Mouse (Mus musculus) heart, embryonic 13.5 days (tissue): ENCODE measurements at regions not wholly inside any gene's neighbourhood (a gene's known extent, or its start where the extent isn't known, plus 50 kb on each side); places are given as distances from the start of the nearest gene placed in this dataset.
A peak's percentile ranks its signal among the peaks of the same experiment; 100 is the strongest.

ENCODE experiments used
- ATAC-seq: fragments of 200-750 bp; cut with Nextera tagmentation; 2 replicates; pipeline ENCODE4 v1.8.0; 2017; ENCODE audit warnings: moderate TSS enrichment; ENCODE audit not compliant: insufficient number of reproducible peaks, low FRiP score, low TSS enrichment; ENCODE audit errors: extremely low read depth
- H3K27ac ChIP-seq: fragments of 300-500 bp; sonication (generic); replicated peaks from 2 replicates; pipeline ENCODE4 v1.5.1; 2015; ENCODE audit warnings: moderate library complexity, mild to moderate bottlenecking, inconsistent platforms
- H3K27me3 ChIP-seq: fragments of 300-500 bp; sonication (generic); replicated peaks from 2 replicates; pipeline ENCODE4 v1.6.1; 2015; ENCODE audit warnings: mild to moderate bottlenecking, inconsistent platforms
- H3K36me3 ChIP-seq: fragments of 300-500 bp; sonication (generic); 2 replicates; pipeline ENCODE4 v1.6.1; 2015; ENCODE audit warnings: mild to moderate bottlenecking, inconsistent platforms
- H3K4me1 ChIP-seq: fragments of 300-500 bp; sonication (generic); 2 replicates; pipeline ENCODE4 v1.6.1; 2015; ENCODE audit warnings: inconsistent platforms
- H3K4me2 ChIP-seq: fragments of 300-500 bp; sonication (generic); 2 replicates; pipeline ENCODE4 v1.6.1; 2015; ENCODE audit warnings: inconsistent platforms, mild to moderate bottlenecking, moderate library complexity
- H3K4me3 ChIP-seq: fragments of 300-500 bp; sonication (generic); 2 replicates; pipeline ENCODE4 v1.5.1; 2015; ENCODE audit warnings: moderate library complexity, mild to moderate bottlenecking, inconsistent platforms
- H3K9ac ChIP-seq: fragments of 300-500 bp; sonication (generic); 2 replicates; pipeline ENCODE4 v1.6.1; 2015; ENCODE audit warnings: inconsistent platforms, mild to moderate bottlenecking, moderate library complexity
- H3K9me3 ChIP-seq: fragments of 300-500 bp; sonication (generic); 2 replicates; pipeline ENCODE4 v1.6.1; 2016; ENCODE audit warnings: inconsistent platforms
- WGBS: fragments of 180-500 bp; shearing (Covaris S2); methylation state at CpG from one replicate; pipeline ENCODE4 v1.1.7; 2015; ENCODE audit warnings: mixed read lengths; 5-methylcytosine and 5-hydroxymethylcytosine counted together

- WGBS: 31% methylated on average over 9 of the region's 9 CpGs
- H3K4me1 ChIP-seq: peaks cover 21% of the 10 kb centered on the region
- H3K9ac ChIP-seq: 0 out of 2 replicates have a peak overlapping the region, but pooled peaks have one; percentile 17
- no peak for ATAC-seq
- no peak overlapping the region for H3K27ac ChIP-seq
- H3K36me3 ChIP-seq: no peaks in the 10 kb centered on the region
- no peaks in the 10 kb centered on the region for H3K9me3 ChIP-seq
- H3K4me3 ChIP-seq: peak overlapping the region; percentile 13; the same call in 1 of the 2 replicates
- H3K27me3 ChIP-seq: no peaks in the 10 kb centered on the region
- peak overlapping the region; percentile 47 for H3K4me2 ChIP-seq
These were observed 84.4 kb upstream of the Cxadr start for GRCm38 (mm10) chr16:78216752-78217351.

GRCm38 (mm10) chr16:78211687-78212086 is 89.6 kb upstream of the Cxadr start:
- no peak overlapping the region for H3K4me3 ChIP-seq
- WGBS: 76% methylated on average over 8 of the region's 8 CpGs
- H3K9me3 ChIP-seq: no peaks in the 10 kb centered on the region
- peaks cover 5% of the 10 kb centered on the region for H3K4me1 ChIP-seq
- H3K27ac ChIP-seq: no peak overlapping the region
- no peak overlapping the region for H3K9ac ChIP-seq
- H3K27me3 ChIP-seq: no peaks in the 10 kb centered on the region
- no peaks in the 10 kb centered on the region for H3K36me3 ChIP-seq
- no peak for ATAC-seq
- H3K4me2 ChIP-seq: no peak overlapping the region

DNA sequence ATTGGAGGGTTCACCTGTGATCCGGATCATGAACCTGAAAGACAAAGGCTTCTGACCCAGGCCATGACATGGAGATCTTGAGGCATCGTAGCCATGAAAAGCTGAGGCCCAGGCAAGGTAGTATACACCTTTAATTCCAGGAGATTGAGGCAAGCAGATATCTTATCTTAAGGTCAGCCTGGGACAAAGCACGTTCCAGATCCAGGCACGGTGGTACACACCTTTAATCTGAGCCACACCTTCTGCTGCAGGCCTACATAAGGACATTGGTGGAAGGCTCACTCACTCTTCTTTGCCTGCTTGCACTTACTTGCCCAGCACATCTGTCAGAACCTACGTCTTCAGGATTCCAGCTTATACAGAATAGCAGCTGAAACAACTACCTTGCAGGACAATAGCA is 93.0 kb upstream of the Cxadr start:
- Histone ChIP-seq H3K4me3 (no peak overlapping the region), H3K36me3 (no peaks in the 10 kb centered on the region), H3K27me3 (no peaks in the 10 kb centered on the region), H3K4me2 (no peak overlapping the region), H3K27ac (no peak overlapping the region), H3K4me1 (no peaks in the 10 kb centered on the region), H3K9ac (no peak overlapping the region), H3K9me3 (no peaks in the 10 kb centered on the region)
- WGBS: 72% methylated on average over 5 of the region's 5 CpGs
- no peak for ATAC-seq

DNA sequence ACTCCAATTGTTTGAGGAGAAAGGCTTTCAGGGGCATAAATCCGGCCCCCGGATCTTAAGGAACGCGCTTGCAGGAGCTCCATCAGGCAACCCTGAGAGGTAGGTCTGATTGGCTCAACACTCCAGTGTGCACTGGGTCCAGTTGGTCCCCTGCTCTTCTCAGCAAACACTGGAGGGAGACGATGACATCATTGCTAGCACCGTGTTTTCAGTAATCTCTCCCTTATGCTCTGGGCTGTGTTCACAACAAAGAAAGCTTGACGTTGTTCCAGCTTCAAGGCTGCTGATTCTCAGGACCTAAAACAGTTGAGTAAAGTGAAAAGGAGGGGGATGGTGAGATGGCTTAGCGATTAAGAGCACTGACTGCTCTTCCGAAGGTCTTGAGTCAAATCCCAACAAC is 97.0 kb upstream of the Cxadr start:
- Histone ChIP-seq H3K27me3 (no peaks in the 10 kb centered on the region), H3K9ac (no peak overlapping the region), H3K27ac (no peak overlapping the region), H3K9me3 (no peaks in the 10 kb centered on the region), H3K4me3 (no peak overlapping the region), H3K4me2 (no peak overlapping the region), H3K36me3 (no peaks in the 10 kb centered on the region), H3K4me1 (no peaks in the 10 kb centered on the region)
- 63% methylated on average over 9 of the region's 9 CpGs for WGBS
- no peak for ATAC-seq

- Histone ChIP-seq H3K27ac (no peak overlapping the region), H3K4me1 (peaks cover 7% of the 10 kb centered on the region; the same call in 1 of the 2 replicates), H3K9me3 (no peaks in the 10 kb centered on the region), H3K36me3 (no peaks in the 10 kb centered on the region), H3K27me3 (no peaks in the 10 kb centered on the region; the same call in 1 of the 2 replicates), H3K4me2 (no peak overlapping the region), H3K4me3 (no peak overlapping the region), H3K9ac (no peak overlapping the region)
- WGBS: 68% methylated on average over 12 of the region's 12 CpGs
- no peak for ATAC-seq
These were observed 101.1 kb upstream of the Cxadr start for GRCm38 (mm10) chr16:78200044-78200830.

DNA sequence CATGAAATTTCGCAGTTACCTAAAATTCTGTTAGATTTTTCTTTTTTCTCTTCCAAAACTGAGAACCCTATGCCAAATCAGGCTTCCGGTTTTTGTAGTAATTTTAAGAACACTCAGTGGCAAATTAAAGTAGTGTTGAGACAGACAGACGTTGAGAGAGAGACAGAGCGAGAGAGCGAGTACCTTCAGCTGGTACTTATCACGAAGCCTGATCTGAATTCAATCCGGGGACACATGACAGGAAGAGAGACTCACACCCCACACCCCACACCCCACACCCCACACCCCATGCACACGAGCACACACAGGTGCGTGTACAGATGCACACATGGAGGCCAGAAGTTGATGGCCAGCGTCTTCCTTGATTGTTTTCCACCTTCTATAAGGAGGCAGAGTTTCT is 102.0 kb upstream of the Cxadr start:
- no peaks in the 10 kb centered on the region for H3K36me3 ChIP-seq
- H3K9ac ChIP-seq: peak overlapping the region; percentile 55; the same call in 1 of the 2 replicates
- ATAC-seq: no peak
- WGBS: 63% methylated on average over 10 of the region's 10 CpGs
- peaks cover 7% of the 10 kb centered on the region; the same call in 1 of the 2 replicates for H3K4me1 ChIP-seq
- H3K27me3 ChIP-seq: no peaks in the 10 kb centered on the region; the same call in 1 of the 2 replicates
- H3K27ac ChIP-seq: no peak overlapping the region
- no peak overlapping the region for H3K4me3 ChIP-seq
- peak overlapping the region; percentile 54 for H3K4me2 ChIP-seq
- no peaks in the 10 kb centered on the region for H3K9me3 ChIP-seq

DNA sequence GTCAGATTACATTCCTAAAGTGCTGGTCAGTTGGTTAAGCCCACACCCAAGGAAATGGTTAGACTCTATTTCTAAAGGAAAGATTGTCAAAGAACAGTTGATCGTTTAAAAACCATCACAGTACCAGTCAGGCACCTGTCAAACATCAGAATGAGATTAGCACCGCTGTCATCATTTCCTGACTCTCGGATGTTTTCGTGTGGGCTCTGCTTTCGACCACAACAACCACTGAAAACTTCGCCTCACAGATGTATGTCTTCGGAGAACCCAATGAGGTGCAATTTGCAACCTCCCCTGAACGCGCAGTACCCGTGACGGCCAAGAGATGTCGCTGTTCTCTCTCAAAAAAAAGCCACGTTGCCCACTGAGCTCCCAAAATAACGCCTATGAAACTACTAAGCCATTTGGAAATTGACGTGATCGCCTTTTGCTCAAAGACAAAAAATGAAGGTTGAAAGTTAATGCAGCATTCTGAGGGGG is 102.6 kb upstream of the Cxadr start:
- peaks cover 7% of the 10 kb centered on the region; the same call in 1 of the 2 replicates for H3K4me1 ChIP-seq
- H3K9me3 ChIP-seq: no peaks in the 10 kb centered on the region
- H3K27me3 ChIP-seq: no peaks in the 10 kb centered on the region; the same call in 1 of the 2 replicates
- peak overlapping the region; percentile 55 for H3K9ac ChIP-seq
- no peaks in the 10 kb centered on the region for H3K36me3 ChIP-seq
- WGBS: 4% methylated on average over 16 of the region's 16 CpGs
- no peak overlapping the region for H3K27ac ChIP-seq
- no peak overlapping the region for H3K4me3 ChIP-seq
- H3K4me2 ChIP-seq: peak overlapping the region; percentile 54
- ATAC-seq: no peak

DNA sequence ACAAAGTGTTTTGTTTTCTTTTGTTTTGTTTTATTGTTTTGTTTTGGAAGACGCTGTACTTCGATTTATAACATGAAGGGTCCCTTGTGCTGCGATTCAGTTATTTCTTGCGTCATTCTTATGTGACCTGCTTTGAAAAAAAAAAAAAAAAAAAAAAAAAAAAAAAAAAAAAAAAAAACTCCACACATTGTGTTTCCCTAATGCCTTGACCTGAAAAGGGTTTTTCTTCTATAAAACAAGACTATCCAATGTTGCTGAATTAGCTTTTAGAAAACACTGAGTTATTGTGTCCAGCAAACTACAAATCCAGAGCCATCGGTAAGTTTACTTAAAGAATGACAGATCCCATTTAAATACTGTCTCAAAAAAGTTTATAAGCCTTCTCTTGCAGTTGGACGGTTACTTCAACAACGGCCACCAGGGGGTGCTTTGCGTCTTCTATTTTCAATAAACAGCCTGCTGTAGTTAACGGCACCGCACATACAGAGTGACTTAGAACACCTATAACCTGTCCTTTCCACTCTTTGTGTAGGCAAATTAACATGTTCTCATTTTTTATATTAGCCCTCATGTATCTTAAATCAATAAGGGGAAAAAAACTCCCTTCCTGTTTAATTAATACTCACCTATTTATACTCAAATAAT is 103.9 kb upstream of the Cxadr start:
- 13% methylated on average over 10 of the region's 10 CpGs for WGBS
- no peaks in the 10 kb centered on the region; the same call in 1 of the 2 replicates for H3K27me3 ChIP-seq
- H3K4me3 ChIP-seq: no peak overlapping the region
- H3K4me2 ChIP-seq: no peak overlapping the region
- peaks cover 7% of the 10 kb centered on the region; the same call in 1 of the 2 replicates for H3K4me1 ChIP-seq
- H3K36me3 ChIP-seq: no peaks in the 10 kb centered on the region
- H3K27ac ChIP-seq: no peak overlapping the region
- no peaks in the 10 kb centered on the region for H3K9me3 ChIP-seq
- no peak overlapping the region for H3K9ac ChIP-seq
- no peak for ATAC-seq

DNA sequence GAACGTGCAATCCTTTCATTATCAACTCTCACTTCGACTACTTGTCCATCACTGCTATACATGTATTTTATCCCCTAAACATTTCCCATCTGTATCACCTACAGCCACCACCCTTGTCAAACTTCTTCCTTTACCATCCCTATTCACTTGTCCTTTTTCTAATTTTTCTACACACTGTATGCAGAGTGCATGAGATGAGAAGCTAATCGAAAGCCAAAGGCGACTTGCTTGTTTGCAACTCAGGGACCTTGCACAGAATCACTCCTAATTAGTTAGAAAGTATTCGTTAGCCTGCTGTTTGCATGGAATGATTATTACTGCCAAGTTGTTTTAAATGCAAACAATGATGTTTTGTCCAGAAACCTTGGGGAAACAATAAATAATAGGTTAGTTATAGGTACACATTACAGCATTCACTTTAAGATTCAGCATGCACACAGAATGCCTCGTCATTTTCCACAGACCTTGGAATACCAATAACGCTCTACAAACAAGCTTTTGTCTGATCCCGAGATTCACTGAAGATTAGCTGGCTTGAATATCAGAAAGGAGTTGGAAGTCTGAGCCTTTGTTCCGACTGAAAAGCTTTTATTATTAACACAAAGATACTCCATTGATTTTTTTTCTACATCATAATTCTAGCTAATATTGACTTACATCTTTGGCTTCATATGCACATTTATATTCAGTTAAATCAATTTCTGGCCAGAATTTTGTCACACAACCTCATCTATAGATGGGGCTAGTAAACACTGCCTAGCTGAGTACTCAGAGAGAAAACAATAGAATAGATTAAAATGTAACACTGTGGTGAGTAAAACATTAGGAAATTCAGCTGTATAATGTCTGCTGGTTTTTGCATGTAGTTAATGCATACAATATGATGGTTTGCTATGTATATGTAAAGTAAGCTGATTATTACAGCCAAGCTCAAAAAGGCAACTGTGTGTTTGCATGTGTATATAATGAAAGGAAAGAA is 130.4 kb upstream of the Cxadr start:
- 69% methylated on average over 9 of the region's 9 CpGs for WGBS
- Histone ChIP-seq H3K36me3 (no peaks in the 10 kb centered on the region), H3K4me1 (no peaks in the 10 kb centered on the region), H3K9me3 (no peaks in the 10 kb centered on the region), H3K27ac (no peak overlapping the region), H3K4me2 (no peak overlapping the region), H3K4me3 (no peak overlapping the region), H3K9ac (no peak overlapping the region), H3K27me3 (no peaks in the 10 kb centered on the region)
- ATAC-seq: no peak

- Histone ChIP-seq H3K36me3 (no peaks in the 10 kb centered on the region), H3K4me1 (no peaks in the 10 kb centered on the region), H3K27ac (no peak overlapping the region), H3K9ac (no peak overlapping the region), H3K27me3 (no peaks in the 10 kb centered on the region), H3K4me3 (no peak overlapping the region), H3K9me3 (no peaks in the 10 kb centered on the region), H3K4me2 (no peak overlapping the region)
- WGBS: 56% methylated on average over 3 of the region's 3 CpGs
- no peak for ATAC-seq
These were observed 144.4 kb upstream of the Cxadr start for GRCm38 (mm10) chr16:78156876-78157232.
